Mouse (Mus musculus): ENCODE data around the gene Garnl3. TPM values are rescaled to one million over a fixed set of nuclear protein-coding genes. Genes with fewer than 3 reads are reported as not detected.

Garnl3 gene
- 17.3 and 19.2 TPM in 2 replicates for total RNA-seq (2021)
- long read RNA-seq, partial matches to known transcripts, result 3 of 7 reads
- long read RNA-seq, other reads (novel, unspliced or antisense), result 4 of 7 reads

GRCm38 (mm10) chr2:33131500-33132092 lies at the start of gene Garnl3:
Gene Garnl3, minus strand, starts transcription at chr2:33131654.
- DNase-seq, result peak; percentile 48

- DNase-seq, result no peak
Observed at GRCm38 (mm10) chr2:33179930-33180630, 48.6 kb upstream of the Garnl3 start.

- DNase-seq, result no peak
Observed at GRCm38 (mm10) chr2:33179171-33179929, 47.9 kb upstream of the Garnl3 start.

GRCm38 (mm10) chr2:33178243-33178932 lies 46.9 kb upstream of the Garnl3 start:
- no peak for DNase-seq

- no peak for DNase-seq
Observed at GRCm38 (mm10) chr2:33177443-33178242, 46.2 kb upstream of the Garnl3 start.

GRCm38 (mm10) chr2:33176921-33177320 lies 45.5 kb upstream of the Garnl3 start:
- no peak for DNase-seq

- no peak for DNase-seq
Observed at GRCm38 (mm10) chr2:33176516-33176915, 45.1 kb upstream of the Garnl3 start.

- no peak for DNase-seq
Observed at GRCm38 (mm10) chr2:33173686-33174085, 42.2 kb upstream of the Garnl3 start.

- DNase-seq, result no peak
Observed at GRCm38 (mm10) chr2:33173126-33173525, 41.7 kb upstream of the Garnl3 start.

- no peak for DNase-seq
Observed at GRCm38 (mm10) chr2:33170777-33171565, 39.5 kb upstream of the Garnl3 start.

- DNase-seq, result no peak
Observed at GRCm38 (mm10) chr2:33169445-33169844, 38.0 kb upstream of the Garnl3 start.

- no peak for DNase-seq
Observed at GRCm38 (mm10) chr2:33167060-33167459, 35.6 kb upstream of the Garnl3 start.

GRCm38 (mm10) chr2:33165710-33166374 lies 34.4 kb upstream of the Garnl3 start:
- DNase-seq, result no peak

- DNase-seq, result no peak
Observed at GRCm38 (mm10) chr2:33165229-33165628, 33.8 kb upstream of the Garnl3 start.

GRCm38 (mm10) chr2:33164646-33165045 lies 33.2 kb upstream of the Garnl3 start:
- DNase-seq, result no peak

- no peak for DNase-seq
Observed at GRCm38 (mm10) chr2:33162126-33162525, 30.7 kb upstream of the Garnl3 start.

GRCm38 (mm10) chr2:33160326-33160973 lies 29.0 kb upstream of the Garnl3 start:
- DNase-seq, result no peak

- DNase-seq, result no peak
Observed at GRCm38 (mm10) chr2:33159593-33159992, 28.1 kb upstream of the Garnl3 start.

- DNase-seq, result no peak
Observed at GRCm38 (mm10) chr2:33158895-33159294, 27.4 kb upstream of the Garnl3 start.

Measured in adrenal gland, postnatal 25 days (tissue).